Mouse (Mus musculus) liver, postnatal 0 days (tissue): ENCODE results near the gene Pnmt.

ENCODE experiments used
- CTCF ChIP-seq: sonication (generic); IDR thresholded peaks from 2 replicates; pipeline ENCODE4 v1.5.1; 2016; ENCODE audit warnings: antibody characterized with exemption, low read depth
- EP300 ChIP-seq: IDR thresholded peaks from 2 replicates; pipeline ENCODE4 v1.6.1; 2016; ENCODE audit warnings: antibody characterized with exemption, low read depth, mild to moderate bottlenecking

DNA sequence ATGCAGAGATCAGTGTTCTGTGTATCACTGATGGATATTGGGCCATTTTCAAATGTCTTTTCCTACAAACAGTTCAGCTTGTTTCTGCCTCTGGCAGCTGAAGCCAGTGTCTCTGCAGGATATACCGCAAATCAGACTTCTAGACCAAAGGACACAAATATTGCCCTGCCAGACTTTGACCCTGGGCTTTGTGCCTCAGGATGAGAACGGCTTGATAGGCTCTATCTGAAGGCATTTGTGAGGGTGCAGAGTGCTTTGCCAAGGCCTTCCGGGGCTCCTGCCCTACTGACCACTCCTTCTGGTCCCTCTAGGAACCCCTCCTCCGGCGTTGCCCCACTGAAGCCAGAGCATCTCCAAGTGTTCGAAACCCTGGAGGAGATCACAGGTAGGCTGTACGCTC, 40.3 kb downstream of the Pnmt start:
- TF ChIP-seq CTCF (no peak), EP300 (no peak)
